ENCODE assay signal across 8 mouse cellular contexts in the genomic region with DNA sequence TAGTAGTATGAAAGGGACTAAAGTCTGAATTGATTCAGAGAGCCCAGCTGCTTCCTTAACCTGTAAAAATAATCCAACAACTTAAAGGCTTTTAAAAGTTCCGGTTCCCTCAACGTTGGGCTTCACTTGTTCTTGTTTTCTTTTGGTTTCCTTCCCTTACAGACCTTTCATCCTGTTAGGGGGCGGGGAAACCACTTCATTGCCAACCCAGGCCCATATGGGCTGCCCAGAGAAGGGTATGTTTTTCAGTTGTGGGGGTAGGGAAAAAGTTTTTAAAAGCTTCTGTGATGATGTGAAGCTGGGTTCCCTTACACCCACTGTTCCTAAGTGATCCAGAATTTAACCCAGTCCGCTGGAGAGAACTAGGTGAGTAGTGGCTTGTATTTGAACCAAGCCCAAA. TPM values are rescaled to one million over a fixed set of nuclear protein-coding genes. Genes with fewer than 3 reads are reported as not detected.
A peak's percentile ranks its signal among the peaks of the same experiment; 100 is the strongest.
DNase-seq lines count a peak whose midpoint lies in the region; TF ChIP-seq lines count a peak whose summit lies in the region.

No protein-coding gene starts in this region.

- TF ChIP-seq CTCF in embryonic fibroblast, embryonic 13.5 days (IDR thresholded peaks at IDR 0.05; ENCODE audit: borderline replicate concordance, insufficient read depth, low read length) = no peak

- 16% methylated on average over 4 of the region's 4 CpGs for WGBS in limb, embryonic 10.5 days

- H3K4me3 ChIP-seq in embryonic fibroblast, embryonic 13.5 days (ENCODE audit: insufficient read depth, low read length) = peak overlapping the region; percentile 56
- peak overlapping the region; percentile 94 for H3K4me3 ChIP-seq in limb, embryonic 10.5 days

- no peaks in the 10 kb centered on the region for H3K9me3 ChIP-seq in limb, embryonic 10.5 days (replicated peaks)

- peaks cover 13% of the 10 kb centered on the region for H3K4me1 ChIP-seq in embryonic fibroblast, embryonic 13.5 days (ENCODE audit: control insufficient read depth, insufficient read depth, low read length)
- peaks cover 57% of the 10 kb centered on the region for H3K4me1 ChIP-seq in limb, embryonic 10.5 days

- peak; percentile 14 for DNase-seq in spleen, adult 12 weeks (ENCODE audit: low spot score)
- DNase-seq in spleen, postnatal 14 days (ENCODE audit: low spot score in 2 of 2) = no peak
- DNase-seq in limb, embryonic 10.5 days (ENCODE audit: low spot score) = no peak
- peak; percentile 14 for DNase-seq in neural tube, embryonic 10.5 days (ENCODE audit: extremely low spot score, low spot score)
- DNase-seq in left cerebral cortex, adult 9 months (ENCODE audit: low spot score in 2 of 2) = no peak
- no peak for DNase-seq in cerebellum, adult 9-10 months
- DNase-seq in left cerebral cortex, adult 18-20 months (ENCODE audit: low spot score in 2 of 2) = no peak

- H3K27ac ChIP-seq in embryonic fibroblast, embryonic 13.5 days (ENCODE audit: insufficient read depth, low read length) = no peak overlapping the region
- H3K27ac ChIP-seq in limb, embryonic 10.5 days = peak overlapping the region; percentile 98

- H3K27me3 ChIP-seq in limb, embryonic 10.5 days (ENCODE audit: low read depth, poor library complexity, severe bottlenecking) = no peaks in the 10 kb centered on the region

- TF ChIP-seq POLR2A in embryonic fibroblast, embryonic 13.5 days (IDR thresholded peaks at IDR 0.05; ENCODE audit: low read depth, low read length) = no peak

- H3K36me3 ChIP-seq in limb, embryonic 10.5 days = peaks cover 22% of the 10 kb centered on the region

RNA-seq across cellular contexts. Expression of a gene that starts 1.0 kb away (rescaled TPM):
- 14.7 and 17.4 TPM in 2 replicates for polyA plus RNA-seq in embryonic fibroblast, embryonic 13.5 days (2011; ENCODE audit: insufficient read length, low read depth, missing spikeins)
- 43.7 and 50.8 TPM in 2 replicates for polyA plus RNA-seq in limb, embryonic 10.5 days (2016; fragmentation: Nextera tagmentation; extraction: Ambion mirVana)
- 10 to 100 TPM; 30.7 to 30.9 TPM for total RNA-seq in left cerebral cortex, adult 18-20 months (2021)

RNA-seq across cellular contexts. Expression of a gene that starts 47.0 kb away (rescaled TPM):
- polyA plus RNA-seq in embryonic fibroblast, embryonic 13.5 days (2011; ENCODE audit: insufficient read length, low read depth, missing spikeins) = 362 and 406 TPM in 2 replicates
- polyA plus RNA-seq in limb, embryonic 10.5 days (2016; fragmentation: Nextera tagmentation; extraction: Ambion mirVana) = 184 and 206 TPM in 2 replicates
- 100 to 1,000 TPM; 189 to 193 TPM for total RNA-seq in left cerebral cortex, adult 18-20 months (2021)

Comparison
In these comparisons a context has a peak if more than half of its experiments do, and no peak if none do; other contexts are left out.
1. DNase-seq: peak in spleen, adult 12 weeks (single experiment) and neural tube, embryonic 10.5 days (single experiment); none in spleen, postnatal 14 days (0 of 2), limb, embryonic 10.5 days (single experiment), left cerebral cortex, adult 9 months (0 of 2), cerebellum, adult 9-10 months (single experiment) and left cerebral cortex, adult 18-20 months (0 of 2).